Mouse (Mus musculus) liver, adult 10 weeks (tissue): ENCODE results near the gene Hist1h2aa. TPM values are rescaled to one million over a fixed set of nuclear protein-coding genes. Genes with fewer than 3 reads are reported as not detected.

Source experiments
- polyA plus RNA-seq: library from polyadenylated mRNA; stranded (reverse); fragments of 350-450 nt; fragmentation: Illumina TruSeq; extraction: RNeasy Lipid Tissue Mini Kit (QIAGEN cat#74804); gene quantifications from one replicate; pipeline ENCODE4 v1.2.3, GENCODE M21; 2014; ENCODE audit warnings: low read depth, low replicate concordance

Gene Hist1h2aa
- polyA plus RNA-seq, result not detected

GRCm38 (mm10) chr13:23934211-23934520, at the start of gene Hist1h2aa:
TSS of gene Hist1h2aa (plus strand) at chr13:23934462.

DNA sequence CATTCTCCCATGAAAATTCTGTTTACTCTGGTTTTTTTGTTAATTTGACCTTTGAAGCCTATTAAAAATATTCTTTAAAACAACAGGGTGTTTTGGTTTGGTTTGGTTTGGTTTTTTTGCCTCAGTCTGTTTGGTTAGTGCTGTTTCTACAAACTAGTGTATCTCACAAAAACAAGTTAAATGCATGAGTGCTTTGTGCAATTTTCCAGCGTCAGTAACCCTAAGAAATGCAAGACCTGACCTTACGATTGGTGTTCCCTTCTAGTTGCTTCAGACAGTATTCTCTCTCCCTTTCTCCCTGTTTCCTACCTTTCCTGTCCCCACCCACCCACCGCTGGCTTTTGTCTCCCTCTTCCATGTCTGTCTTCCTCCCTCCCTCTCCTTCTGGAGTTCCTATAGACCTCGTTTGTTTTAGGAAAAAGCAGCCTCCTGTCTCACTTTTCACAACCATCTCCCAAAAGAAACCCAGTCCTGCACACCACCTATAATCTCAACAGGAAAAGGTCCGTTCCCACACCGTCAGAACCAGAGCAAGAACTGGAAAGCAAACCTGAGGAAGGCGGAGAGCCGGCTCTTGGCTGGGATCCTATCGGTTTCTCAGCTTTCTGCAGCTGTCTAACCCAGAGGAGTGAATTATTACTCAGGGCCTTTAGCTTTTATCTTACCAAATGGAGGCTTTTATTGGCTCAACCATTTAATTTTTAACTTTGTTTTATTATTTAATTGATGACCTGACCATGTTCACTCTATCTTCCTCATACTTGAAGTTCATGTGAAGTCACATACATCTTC, 19.7 kb upstream of the Hist1h2aa start, which contains the start of gene Slc17a4:
TSS of gene Slc17a4 (minus strand) at position 634 of the 792 bp plus-strand sequence.

DNA sequence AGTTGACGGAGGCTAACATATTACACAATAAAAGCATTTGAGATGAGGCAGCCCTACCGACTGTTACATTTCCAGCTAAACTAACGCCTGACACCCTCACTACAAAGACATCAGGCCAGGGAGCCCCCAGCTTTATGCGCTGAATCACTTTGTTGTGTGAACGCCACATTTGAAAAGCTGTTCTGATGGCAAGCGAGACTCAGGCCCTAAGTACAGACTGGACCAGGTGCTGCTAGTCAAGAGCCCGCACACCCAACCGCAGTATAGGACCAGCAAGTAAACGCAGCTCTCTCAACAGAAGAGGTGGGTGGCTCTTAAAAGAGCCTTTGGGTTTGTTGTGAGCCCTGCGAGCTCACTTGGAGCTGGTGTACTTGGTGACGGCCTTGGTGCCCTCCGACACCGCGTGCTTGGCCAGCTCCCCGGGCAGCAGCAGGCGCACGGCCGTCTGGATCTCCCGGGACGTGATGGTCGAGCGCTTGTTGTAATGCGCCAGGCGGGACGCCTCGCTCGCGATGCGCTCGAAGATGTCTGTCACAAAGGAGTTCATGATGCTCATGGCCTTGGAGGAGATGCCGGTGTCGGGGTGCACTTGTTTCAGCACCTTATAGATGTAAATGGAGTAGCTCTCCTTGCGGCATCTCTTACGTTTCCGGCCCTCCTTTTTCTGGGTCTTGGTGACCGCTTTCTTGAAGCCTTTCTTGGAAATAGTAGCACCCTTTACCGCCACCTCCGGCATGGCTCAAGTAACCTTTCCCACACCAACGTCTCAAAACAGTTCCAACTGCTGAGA, 646 bp upstream of the Hist1h2aa start, which contains the start of gene Hist1h2ba:
TSS of gene Hist1h2ba (minus strand) at position 736 of the 790 bp plus-strand sequence.

Other genes starting within 250 kb of the Hist1h2aa start
- not detected for gene Hist1h1t, start 238.6 kb upstream of the Hist1h2aa start, polyA plus RNA-seq
- 0.72 TPM for gene Hist1h4c, start 236.0 kb upstream of the Hist1h2aa start, polyA plus RNA-seq
- 40.9 TPM for gene Hfe, start 223.6 kb upstream of the Hist1h2aa start, polyA plus RNA-seq
- gene Hist1h1c, start 195.7 kb upstream of the Hist1h2aa start, polyA plus RNA-seq, result 9.8 TPM
- gene Hist1h3c, start 188.9 kb upstream of the Hist1h2aa start, polyA plus RNA-seq, result not detected
- gene Hist1h2bb, start 187.7 kb upstream of the Hist1h2aa start, polyA plus RNA-seq, result not detected
- not detected for gene Hist1h2ab, start 183.3 kb upstream of the Hist1h2aa start, polyA plus RNA-seq
- not detected for gene Hist1h3b, start 182.2 kb upstream of the Hist1h2aa start, polyA plus RNA-seq
- not detected for gene Hist1h4b, start 177.4 kb upstream of the Hist1h2aa start, polyA plus RNA-seq
- not detected for gene Hist1h4a, start 173.2 kb upstream of the Hist1h2aa start, polyA plus RNA-seq
- gene Hist1h3a, start 172.1 kb upstream of the Hist1h2aa start, polyA plus RNA-seq, result not detected
- not detected for gene Hist1h1a, start 170.8 kb upstream of the Hist1h2aa start, polyA plus RNA-seq
- not detected for gene Trim38, start 164.5 kb upstream of the Hist1h2aa start, polyA plus RNA-seq
- gene Slc17a2, start 127.5 kb upstream of the Hist1h2aa start, polyA plus RNA-seq, result 190 TPM
- gene Slc17a3, start 95.0 kb upstream of the Hist1h2aa start, polyA plus RNA-seq, result 119 TPM
- 23.6 TPM for gene Slc17a1, start 66.7 kb upstream of the Hist1h2aa start, polyA plus RNA-seq
- gene Slc17a4, start 19.5 kb upstream of the Hist1h2aa start, polyA plus RNA-seq, result 62.2 TPM
- not detected for gene Hist1h2ba, start 306 bp upstream of the Hist1h2aa start, polyA plus RNA-seq
- gene Scgn, start 56.8 kb downstream of the Hist1h2aa start, polyA plus RNA-seq, result not detected